Comparison of ENCODE assay signal across 14 mouse cellular contexts in the genomic region with DNA sequence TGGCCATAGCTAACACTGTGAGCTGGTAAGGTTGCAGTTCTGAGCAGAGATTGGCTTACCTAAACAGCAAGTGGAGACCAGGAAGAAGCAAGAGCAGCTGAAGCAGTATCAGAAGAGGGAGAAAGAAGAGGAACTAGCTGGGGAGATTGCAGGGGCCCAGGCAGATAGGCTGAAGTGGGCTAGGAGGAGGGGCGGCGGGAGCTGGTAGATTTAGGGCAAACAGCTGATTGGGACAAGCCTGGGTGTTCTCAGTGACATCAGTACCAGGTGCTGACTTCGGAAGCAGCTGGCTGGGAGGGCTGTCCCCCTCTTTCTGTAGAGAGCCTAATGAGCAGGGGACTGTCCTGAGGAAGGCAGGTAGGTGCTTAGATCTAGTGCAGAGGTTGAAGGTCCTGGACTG. TPM values are rescaled to one million over a fixed set of nuclear protein-coding genes. Genes with fewer than 3 reads are reported as not detected.
"Had no signal": no experiment of that assay in that cellular context is flagged by ENCODE, and none has a peak within 500 bp of the region (broad histone marks: within the 10 kb centered on the region; RNA-seq: fewer than 3 reads in every experiment).

No protein-coding gene starts in this region.

- DNase-seq: lung, adult 18-20 months; lung, embryonic 14.5 days; lung, postnatal 10 days; lung, postnatal 4 days; midbrain, embryonic 14.5 days; retina, postnatal 1 day; right cerebral cortex, adult 18-20 months; right cerebral cortex, postnatal 25 days; right cerebral cortex, postnatal 4 days; thymus, adult 2 months; thymus, postnatal 25 days; thymus, postnatal 4 days had no signal

RNA-seq across cellular contexts. Expression of a gene that starts 37.8 kb away (rescaled TPM):
- total RNA-seq: megakaryocyte, adult 5-6 weeks; megakaryocyte-erythroid progenitor cell, adult 5-6 weeks had no signal
